Mouse (Mus musculus) neural tube, embryonic 15.5 days (tissue): ENCODE measurements around the gene Fam166a. TPM values are rescaled to one million over a fixed set of nuclear protein-coding genes. Genes with fewer than 3 reads are reported as not detected.
A peak's percentile ranks its signal among the peaks of the same experiment; 100 is the strongest.

Experiments
- ATAC-seq: fragments of 200-750 bp; cut with Nextera tagmentation; 2 replicates; pipeline ENCODE4 v1.8.0; 2017; ENCODE audit warnings: mild to moderate bottlenecking, moderate TSS enrichment, moderate library complexity; ENCODE audit not compliant: low FRiP score
- H3K27ac ChIP-seq: fragments of 300-500 bp; sonication (generic); replicated peaks from 2 replicates; pipeline ENCODE4 v1.5.1; 2015; ENCODE audit warnings: mild to moderate bottlenecking, inconsistent platforms
- H3K27me3 ChIP-seq: fragments of 300-500 bp; sonication (generic); replicated peaks from 2 replicates; pipeline ENCODE4 v1.6.1; 2015; ENCODE audit warnings: inconsistent platforms
- H3K36me3 ChIP-seq: fragments of 300-500 bp; sonication (generic); 2 replicates; pipeline ENCODE4 v1.6.1; 2015; ENCODE audit warnings: inconsistent platforms
- H3K4me1 ChIP-seq: fragments of 300-500 bp; sonication (generic); 2 replicates; pipeline ENCODE4 v1.6.1; 2015; ENCODE audit warnings: inconsistent platforms
- H3K4me2 ChIP-seq: fragments of 300-500 bp; sonication (generic); 2 replicates; pipeline ENCODE4 v1.6.1; 2015; ENCODE audit warnings: inconsistent platforms, mild to moderate bottlenecking, moderate library complexity
- H3K4me3 ChIP-seq: fragments of 300-500 bp; sonication (generic); replicated peaks from 2 replicates; pipeline ENCODE4 v1.5.1; 2015; ENCODE audit warnings: mild to moderate bottlenecking, inconsistent platforms
- H3K9ac ChIP-seq: fragments of 300-500 bp; sonication (generic); replicated peaks from 2 replicates; pipeline ENCODE4 v1.6.1; 2015; ENCODE audit warnings: mild to moderate bottlenecking, inconsistent platforms
- H3K9me3 ChIP-seq: fragments of 300-500 bp; sonication (generic); replicated peaks from 2 replicates; pipeline ENCODE4 v1.6.1; 2016; ENCODE audit warnings: inconsistent platforms
- WGBS: fragments of 180-500 bp; shearing (Covaris S2); methylation state at CpG from one replicate; pipeline ENCODE4 v1.1.7; 2015; ENCODE audit warnings: mixed read lengths; 5-methylcytosine and 5-hydroxymethylcytosine counted together
- polyA plus RNA-seq: library from polyadenylated mRNA; unstranded; fragments of >200 nt; fragmentation: Nextera tagmentation; extraction: Ambion mirVana; gene quantifications from 2 replicates; pipeline ENCODE4 v1.2.1, GENCODE M21; 2015

Fam166a gene
- polyA plus RNA-seq, 1 experiment from 2014 or later = not detected

DNA sequence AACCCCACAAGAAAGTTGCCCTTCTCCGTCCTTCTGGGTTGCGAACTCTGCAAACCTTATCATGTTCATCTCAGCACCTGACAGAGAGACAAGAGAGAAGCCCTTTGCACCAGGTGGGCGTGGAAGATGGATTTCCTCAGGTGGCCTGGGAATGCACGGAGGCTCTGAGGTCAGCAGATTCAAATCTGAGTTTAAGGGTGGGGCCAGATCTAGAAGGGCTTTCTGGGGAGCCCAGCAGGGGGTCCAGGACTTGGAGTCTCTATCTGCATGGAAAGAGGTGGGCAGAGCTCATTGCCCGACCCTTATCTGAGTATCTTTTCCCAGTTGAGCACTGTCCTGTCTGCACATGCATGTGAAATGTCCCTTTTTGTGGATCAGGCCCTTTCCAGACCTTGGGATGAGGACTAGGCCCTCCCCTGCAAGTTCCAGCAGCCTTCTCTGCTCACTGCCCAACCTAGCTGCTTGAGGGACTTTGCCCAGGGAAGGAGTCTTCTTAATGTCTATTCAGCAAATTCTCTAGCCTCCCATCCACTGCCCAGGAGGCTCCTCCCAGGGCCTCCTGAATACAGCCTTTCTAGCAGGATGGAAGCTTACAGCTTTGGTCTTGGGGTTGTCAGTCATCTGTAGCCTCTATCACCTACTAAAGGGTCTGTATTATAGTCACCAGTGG is 16.1 kb downstream of the Fam166a start:
- Histone ChIP-seq H3K4me1 (no peaks in the 10 kb centered on the region), H3K36me3 (no peaks in the 10 kb centered on the region), H3K9ac (no peak overlapping the region), H3K4me2 (no peak overlapping the region), H3K27ac (no peak overlapping the region), H3K27me3 (peaks cover 10% of the 10 kb centered on the region; the same call in 1 of the 2 replicates), H3K4me3 (no peak overlapping the region), H3K9me3 (no peaks in the 10 kb centered on the region)
- ATAC-seq = no peak
- 77% methylated on average over 5 of the region's 5 CpGs for WGBS

DNA sequence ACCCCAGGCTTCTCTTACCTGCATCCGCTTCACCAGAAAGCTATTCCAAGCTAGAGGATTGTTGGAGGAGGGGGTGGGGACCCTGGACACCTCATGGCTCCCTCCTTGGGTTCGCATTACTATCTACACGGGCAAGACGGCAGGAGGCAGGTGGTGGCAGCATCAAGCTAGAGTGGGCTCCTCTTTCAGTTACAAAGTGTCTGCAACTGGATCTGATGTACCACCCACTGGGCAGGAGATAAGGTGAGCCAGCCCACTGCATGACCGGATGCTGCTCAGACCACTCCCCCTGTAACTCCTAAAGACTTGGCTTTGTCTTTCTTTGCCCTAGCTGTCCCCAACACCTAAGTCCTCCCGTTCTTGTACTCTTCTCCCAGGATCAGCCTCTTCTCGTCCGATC is 18.1 kb downstream of the Fam166a start, which contains the start of gene Rnf224:
TSS of gene Rnf224 (minus strand) at position 174 of the 400 bp plus-strand sequence.
- ATAC-seq = no peak
- no peak within 1 kb of the TSS for H3K9ac ChIP-seq
- peaks cover 7% of the 10 kb centered on the region; the same call in 1 of the 2 replicates for H3K27me3 ChIP-seq
- H3K4me1 ChIP-seq = peaks cover 14% of the 10 kb centered on the region
- no peak within 1 kb of the TSS for H3K4me3 ChIP-seq
- H3K27ac ChIP-seq = no peak within 1 kb of the TSS
- 48% methylated on average over 8 of the region's 8 CpGs for WGBS
- H3K9me3 ChIP-seq = no peaks in the 10 kb centered on the region
- no peaks in the 10 kb centered on the region for H3K36me3 ChIP-seq
- no peak within 1 kb of the TSS for H3K4me2 ChIP-seq

DNA sequence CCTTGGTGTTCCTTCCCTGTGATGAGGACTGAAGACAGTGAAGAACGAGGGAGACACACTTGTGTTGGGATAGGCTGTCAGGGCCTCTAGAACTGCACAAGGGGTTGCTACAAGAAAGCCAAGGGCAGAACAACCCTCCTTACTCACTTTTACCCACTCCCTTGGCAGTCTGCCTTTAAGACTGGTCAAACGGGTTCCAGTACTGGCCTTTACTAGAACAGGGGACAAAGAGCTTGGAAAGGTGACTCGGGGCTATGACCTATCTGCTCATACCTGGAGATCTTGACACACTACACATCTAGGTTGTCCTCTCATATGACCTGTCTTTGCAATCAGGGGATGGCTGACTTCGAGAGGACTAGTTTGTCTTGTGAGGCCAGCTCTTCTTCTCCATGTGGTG is 19.0 kb downstream of the Fam166a start:
- no peak for ATAC-seq
- no peak overlapping the region for H3K4me3 ChIP-seq
- H3K4me1 ChIP-seq = peaks cover 22% of the 10 kb centered on the region
- no peak overlapping the region for H3K4me2 ChIP-seq
- 66% methylated on average over 4 of the region's 4 CpGs for WGBS
- no peaks in the 10 kb centered on the region for H3K9me3 ChIP-seq
- no peak overlapping the region for H3K27ac ChIP-seq
- no peaks in the 10 kb centered on the region for H3K36me3 ChIP-seq
- H3K9ac ChIP-seq = no peak overlapping the region
- peaks cover 7% of the 10 kb centered on the region; the same call in 1 of the 2 replicates for H3K27me3 ChIP-seq

DNA sequence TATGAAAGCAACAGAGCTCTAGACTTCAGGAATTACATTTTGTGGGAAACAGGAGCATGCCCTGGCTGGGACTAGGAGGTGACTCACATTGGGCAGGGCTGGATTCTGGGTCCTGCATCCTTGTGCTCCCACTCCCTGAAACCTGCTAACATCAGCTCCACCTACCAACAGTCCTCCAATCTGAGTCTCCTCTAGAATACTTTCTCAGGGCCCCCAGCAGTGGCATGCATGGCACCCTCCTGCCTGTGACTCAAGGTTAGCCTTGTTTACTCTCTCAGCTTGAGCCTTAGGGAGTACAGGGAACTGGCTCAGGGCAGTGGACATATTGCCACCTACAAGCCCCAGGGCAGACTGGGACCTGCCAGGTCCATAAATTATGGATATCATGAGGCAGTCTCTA is 19.6 kb downstream of the Fam166a start:
- H3K27me3 ChIP-seq = peaks cover 7% of the 10 kb centered on the region; the same call in 1 of the 2 replicates
- H3K9me3 ChIP-seq = no peaks in the 10 kb centered on the region
- no peak overlapping the region for H3K27ac ChIP-seq
- H3K36me3 ChIP-seq = no peaks in the 10 kb centered on the region
- H3K4me3 ChIP-seq = no peak overlapping the region
- H3K9ac ChIP-seq = no peak overlapping the region
- no peak overlapping the region for H3K4me2 ChIP-seq
- no peak for ATAC-seq
- peaks cover 28% of the 10 kb centered on the region for H3K4me1 ChIP-seq

DNA sequence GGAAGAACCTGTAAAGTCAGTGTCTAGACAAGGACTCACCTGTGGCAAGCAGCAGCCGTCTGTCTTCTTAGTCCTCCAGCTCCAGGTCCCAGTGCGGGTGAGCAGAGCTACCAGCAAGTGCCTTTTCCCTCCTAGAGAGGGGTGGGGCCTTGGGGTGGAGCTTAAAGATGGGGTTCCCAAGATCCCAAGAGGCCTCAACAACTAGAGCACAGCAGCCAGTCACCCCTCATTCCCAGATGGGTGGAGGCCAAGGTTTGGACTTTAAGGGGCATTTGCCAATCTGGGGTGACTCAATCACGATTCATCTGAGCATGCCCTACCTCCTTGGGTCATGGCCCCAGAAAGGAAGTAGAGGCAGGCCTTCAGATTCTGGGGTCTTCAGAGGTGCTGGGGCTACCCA is 21.2 kb downstream of the Fam166a start:
- peaks cover 7% of the 10 kb centered on the region; the same call in 1 of the 2 replicates for H3K36me3 ChIP-seq
- no peak overlapping the region for H3K27ac ChIP-seq
- WGBS = 90% methylated on average over 3 of the region's 3 CpGs
- H3K27me3 ChIP-seq = peaks cover 7% of the 10 kb centered on the region; the same call in 1 of the 2 replicates
- no peak for ATAC-seq
- H3K4me2 ChIP-seq = no peak overlapping the region
- peaks cover 42% of the 10 kb centered on the region for H3K4me1 ChIP-seq
- no peak overlapping the region for H3K9ac ChIP-seq
- H3K9me3 ChIP-seq = no peaks in the 10 kb centered on the region
- H3K4me3 ChIP-seq = no peak overlapping the region

DNA sequence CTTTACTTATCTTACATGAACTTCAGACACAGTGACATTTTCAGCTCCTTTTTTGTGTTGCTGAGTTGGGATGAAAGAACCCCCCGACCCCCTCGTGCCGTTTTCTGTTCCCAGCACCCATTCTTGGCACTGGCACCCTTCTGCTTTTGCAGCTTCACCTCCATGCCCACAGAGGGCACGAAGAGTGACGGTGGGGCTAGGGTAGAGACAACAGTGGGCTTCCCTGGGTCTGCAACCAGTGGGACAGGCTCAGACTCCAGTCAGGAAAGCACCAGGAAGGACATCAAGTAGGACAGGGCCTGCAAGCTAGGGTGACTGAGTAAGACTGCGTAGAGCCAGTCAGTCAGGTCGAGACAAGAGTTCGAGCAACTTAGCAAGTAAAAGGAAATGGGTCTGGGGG is 21.8 kb downstream of the Fam166a start:
- H3K9ac ChIP-seq = peak overlapping the region; percentile 36; the same call in 1 of the 2 replicates
- peaks cover 13% of the 10 kb centered on the region for H3K36me3 ChIP-seq
- 46% methylated on average over 8 of the region's 8 CpGs for WGBS
- peak overlapping the region; percentile 72 for H3K4me3 ChIP-seq
- H3K27me3 ChIP-seq = peaks cover 5% of the 10 kb centered on the region; the same call in 1 of the 2 replicates
- 0 out of 2 replicates have a peak, but pooled peaks have one; percentile 11 for ATAC-seq
- peaks cover 42% of the 10 kb centered on the region for H3K4me1 ChIP-seq
- no peaks in the 10 kb centered on the region for H3K9me3 ChIP-seq
- peak overlapping the region; percentile 84 for H3K27ac ChIP-seq
- H3K4me2 ChIP-seq = peak overlapping the region; percentile 67

DNA sequence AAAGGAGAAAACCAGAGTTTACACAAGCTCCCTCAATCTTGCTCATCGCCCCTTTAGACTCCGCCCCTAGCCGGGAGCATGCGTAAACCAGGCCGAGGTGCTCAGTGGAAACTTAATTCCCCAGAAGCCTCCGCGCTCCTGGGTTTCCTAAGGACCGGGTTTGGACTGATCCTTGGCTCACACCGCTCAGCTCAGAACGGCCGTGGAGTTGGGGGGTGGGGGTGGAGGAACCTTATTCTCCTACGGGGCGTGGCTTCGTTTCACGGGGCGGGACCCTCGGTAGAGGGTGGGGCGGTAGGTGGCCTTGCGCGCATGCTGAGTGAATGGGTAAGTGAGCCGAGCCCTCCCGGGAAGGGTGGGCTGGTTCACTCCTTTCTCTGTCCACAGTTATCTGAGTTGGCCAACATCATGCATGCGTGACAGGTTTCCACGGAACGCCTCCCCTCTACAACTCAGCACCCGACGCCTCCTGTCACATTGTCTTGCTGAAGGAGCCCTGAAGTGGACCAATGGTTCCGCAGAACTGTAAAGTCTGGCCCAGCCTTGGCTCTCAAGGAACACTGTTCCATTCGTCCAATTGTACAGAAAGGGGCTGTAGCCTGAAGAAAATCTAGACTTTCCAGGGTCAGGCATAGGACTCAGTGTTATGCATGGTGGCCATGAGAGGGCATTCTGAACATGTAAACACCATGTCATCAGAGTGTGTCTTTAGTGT is 22.3 kb downstream of the Fam166a start:
- Histone ChIP-seq H3K27me3 (peaks cover 3% of the 10 kb centered on the region; the same call in 1 of the 2 replicates), H3K4me3 (peak overlapping the region; percentile 72), H3K27ac (peak overlapping the region; percentile 84), H3K9ac (peak overlapping the region; percentile 36), H3K9me3 (no peaks in the 10 kb centered on the region), H3K36me3 (peaks cover 18% of the 10 kb centered on the region), H3K4me2 (peak overlapping the region; percentile 67), H3K4me1 (peaks cover 42% of the 10 kb centered on the region)
- ATAC-seq = peak; percentile 84
- WGBS = 2% methylated on average over 29 of the region's 29 CpGs

DNA sequence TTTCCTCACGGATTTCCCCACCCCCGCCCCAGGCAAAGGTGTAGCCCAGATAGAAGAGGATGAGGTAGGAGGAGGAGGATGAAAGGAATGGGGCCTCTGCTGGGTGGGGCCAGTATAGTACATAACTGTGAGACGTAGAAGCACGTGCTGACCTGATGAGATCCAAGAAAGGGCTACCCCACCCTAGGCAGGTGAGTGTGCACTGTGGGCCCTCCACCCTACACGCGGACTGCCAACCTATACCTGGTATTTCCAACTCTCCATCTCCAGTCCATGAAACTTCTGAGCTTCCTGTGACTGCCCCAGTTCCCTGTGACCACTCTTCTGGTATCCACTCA is 22.9 kb downstream of the Fam166a start:
- Histone ChIP-seq H3K27me3 (peaks cover 3% of the 10 kb centered on the region; the same call in 1 of the 2 replicates), H3K27ac (peak overlapping the region; percentile 84), H3K4me2 (peak overlapping the region; percentile 67), H3K36me3 (peaks cover 23% of the 10 kb centered on the region), H3K9me3 (no peaks in the 10 kb centered on the region), H3K4me1 (peaks cover 42% of the 10 kb centered on the region), H3K4me3 (peak overlapping the region; percentile 72), H3K9ac (peak overlapping the region; percentile 86)
- WGBS = 21% methylated on average over 6 of the region's 6 CpGs
- peak; percentile 30 for ATAC-seq

DNA sequence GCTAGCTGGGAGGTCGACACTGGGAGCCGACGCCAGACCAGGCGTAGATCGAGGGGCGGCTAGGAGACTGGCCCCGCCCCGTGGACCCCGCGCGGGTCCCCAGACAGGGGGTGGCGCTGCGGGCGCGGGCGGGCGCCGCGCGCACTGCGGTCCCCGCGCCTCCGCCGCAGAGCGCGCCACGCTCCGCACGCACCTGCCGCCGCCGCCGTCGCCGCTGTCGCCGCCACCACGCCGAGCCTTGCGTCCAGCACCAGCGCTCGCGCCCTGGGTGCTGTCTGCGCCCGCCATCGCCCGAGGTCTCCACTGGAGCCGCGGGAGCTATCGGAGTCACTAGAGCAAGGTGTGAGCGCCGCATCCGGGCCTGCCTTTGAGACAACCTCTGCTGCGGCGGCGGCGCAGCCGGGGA is 23.6 kb downstream of the Fam166a start, which contains the start of the genes Rnf208 and Cysrt1:
TSS of gene Rnf208 (plus strand) at position 155 of the 406 bp plus-strand sequence.
TSS of gene Cysrt1 (minus strand) at position 352 of the 406 bp plus-strand sequence.
- Histone ChIP-seq H3K4me2 (peak within 1 kb of the TSS; percentile 67), H3K4me3 (peak within 1 kb of the TSS; percentile 72), H3K27me3 (0 out of 2 replicates have a peak, but pooled peaks cover 3% of the 10 kb centered on the region), H3K27ac (peak within 1 kb of the TSS; percentile 84), H3K4me1 (peaks cover 42% of the 10 kb centered on the region), H3K36me3 (peaks cover 26% of the 10 kb centered on the region), H3K9me3 (no peaks in the 10 kb centered on the region), H3K9ac (peak within 1 kb of the TSS; percentile 86)
- under 1% methylated on average over 47 of the region's 59 CpGs for WGBS
- ATAC-seq = peak; percentile 72

DNA sequence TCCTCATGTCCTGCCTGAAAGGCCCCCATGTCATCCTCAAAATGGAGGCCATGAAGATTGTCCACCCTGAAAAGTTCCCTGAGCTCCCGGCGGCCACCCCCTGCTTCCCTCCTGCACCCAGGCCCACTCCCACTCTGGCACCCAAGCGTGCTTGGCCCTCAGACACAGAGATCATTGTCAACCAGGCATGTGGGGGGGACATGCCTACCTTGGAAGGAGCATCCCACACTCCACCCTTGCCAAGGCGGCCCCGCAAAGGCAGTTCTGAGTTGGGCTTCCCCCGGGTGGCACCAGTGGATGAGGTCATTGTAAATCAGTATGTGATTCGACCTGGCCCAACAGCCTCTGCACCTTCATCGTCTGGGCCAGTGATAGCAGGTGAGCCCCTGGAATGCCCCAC is 24.8 kb downstream of the Fam166a start:
- ATAC-seq = no peak
- H3K36me3 ChIP-seq = peaks cover 28% of the 10 kb centered on the region
- no peak overlapping the region for H3K27ac ChIP-seq
- H3K9me3 ChIP-seq = no peaks in the 10 kb centered on the region
- H3K4me1 ChIP-seq = peaks cover 42% of the 10 kb centered on the region
- peak overlapping the region; percentile 67 for H3K4me2 ChIP-seq
- peak overlapping the region; percentile 86 for H3K9ac ChIP-seq
- peak overlapping the region; percentile 72 for H3K4me3 ChIP-seq
- no peaks in the 10 kb centered on the region for H3K27me3 ChIP-seq
- WGBS = 81% methylated on average over 8 of the region's 8 CpGs

DNA sequence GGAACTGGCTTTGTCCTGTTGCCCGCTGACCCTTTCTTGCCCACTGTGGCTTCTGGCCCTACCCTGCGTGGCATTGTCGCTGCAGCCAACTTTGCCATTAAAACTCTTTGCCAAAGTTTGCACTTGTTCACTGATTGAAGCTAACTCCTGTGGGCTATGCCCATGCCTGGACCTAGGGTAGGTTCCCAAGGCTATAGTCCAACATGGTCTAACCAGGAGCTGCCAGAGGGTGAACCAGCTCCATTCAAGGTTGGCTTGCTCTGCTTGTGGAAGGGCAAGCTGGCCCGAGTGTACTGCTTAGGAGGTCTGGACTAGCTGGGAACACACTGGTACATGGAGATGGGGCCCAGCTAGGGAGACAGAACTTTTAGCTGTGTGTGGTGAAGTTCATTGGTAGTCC is 25.6 kb downstream of the Fam166a start:
- Histone ChIP-seq H3K4me2 (peak overlapping the region; percentile 67; the same call in 1 of the 2 replicates), H3K27ac (no peak overlapping the region), H3K9ac (no peak overlapping the region), H3K36me3 (peaks cover 35% of the 10 kb centered on the region), H3K9me3 (no peaks in the 10 kb centered on the region), H3K4me1 (peaks cover 42% of the 10 kb centered on the region), H3K4me3 (no peak overlapping the region), H3K27me3 (no peaks in the 10 kb centered on the region)
- WGBS = 92% methylated on average over 4 of the region's 4 CpGs
- ATAC-seq = no peak
